Mouse (Mus musculus) fat pad, adult 2 months (tissue): Measurements from ENCODE around the gene Mex3a.

ENCODE experiments used
- DNase-seq: peaks from one replicate; pipeline ENCODE4 v3.0.0-alpha.2; 2011; ENCODE audit warnings: low read depth, low spot score; ENCODE audit errors: extremely low read depth

Mex3a gene

DNA sequence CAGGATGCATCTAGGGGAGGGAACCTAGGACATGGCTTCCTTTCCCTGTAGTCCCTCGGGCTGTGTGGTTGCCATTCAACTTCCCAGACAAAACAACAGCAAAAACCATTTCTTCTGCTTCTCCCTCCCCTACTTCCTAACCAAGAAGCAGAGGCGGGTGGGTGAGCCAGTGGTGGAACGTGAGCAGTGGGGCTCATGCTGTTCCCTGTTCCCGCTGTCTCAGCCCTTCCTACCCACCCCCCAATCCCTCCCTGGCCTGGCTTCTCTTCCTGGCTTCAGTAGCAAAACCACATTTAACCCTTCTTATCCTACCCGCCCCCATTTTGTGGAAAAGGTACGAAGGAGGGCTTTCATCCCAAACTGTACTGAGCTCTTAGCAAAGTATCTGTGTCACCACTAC is 27.1 kb upstream of the Mex3a start:
- DNase-seq = no peak

DNA sequence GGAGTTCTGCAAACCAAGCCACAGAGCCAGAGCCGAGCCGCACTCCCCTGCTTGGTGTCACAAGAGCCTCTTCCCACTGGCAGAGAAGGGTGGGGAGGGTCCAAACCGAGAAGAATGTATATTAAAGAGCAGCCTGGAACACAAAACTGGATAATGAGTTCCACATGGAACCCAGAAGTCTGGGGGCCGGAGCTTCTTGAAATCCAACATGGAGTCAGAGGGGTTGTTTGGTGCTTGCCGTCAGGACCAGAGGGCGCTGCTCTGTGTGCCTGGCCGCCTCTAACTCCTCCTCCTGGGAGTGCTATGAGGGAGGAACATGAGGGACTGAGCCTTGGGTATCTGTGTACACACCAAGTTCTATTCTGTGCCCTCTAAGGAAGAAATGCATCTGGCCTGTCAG is 26.4 kb upstream of the Mex3a start:
- DNase-seq = no peak

DNA sequence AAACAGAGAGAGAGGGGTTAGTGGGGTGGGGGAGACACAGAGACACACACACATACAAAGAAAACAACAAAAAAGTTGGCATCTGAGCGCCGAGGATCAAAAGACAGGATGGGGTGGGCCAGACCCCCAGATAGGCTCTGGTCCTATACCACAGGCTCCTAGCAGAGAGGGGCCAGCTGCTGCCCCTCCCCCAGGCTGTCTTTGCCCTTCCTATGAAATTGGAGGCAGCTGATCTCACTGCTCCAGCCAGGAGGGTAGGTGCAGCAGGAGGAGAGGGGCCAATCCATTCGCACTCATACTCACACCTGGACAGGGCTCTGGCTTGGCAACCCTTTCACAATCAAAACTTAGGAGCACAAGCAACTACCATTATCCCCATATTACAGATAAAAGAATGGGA is 22.9 kb upstream of the Mex3a start:
- DNase-seq = no peak

DNA sequence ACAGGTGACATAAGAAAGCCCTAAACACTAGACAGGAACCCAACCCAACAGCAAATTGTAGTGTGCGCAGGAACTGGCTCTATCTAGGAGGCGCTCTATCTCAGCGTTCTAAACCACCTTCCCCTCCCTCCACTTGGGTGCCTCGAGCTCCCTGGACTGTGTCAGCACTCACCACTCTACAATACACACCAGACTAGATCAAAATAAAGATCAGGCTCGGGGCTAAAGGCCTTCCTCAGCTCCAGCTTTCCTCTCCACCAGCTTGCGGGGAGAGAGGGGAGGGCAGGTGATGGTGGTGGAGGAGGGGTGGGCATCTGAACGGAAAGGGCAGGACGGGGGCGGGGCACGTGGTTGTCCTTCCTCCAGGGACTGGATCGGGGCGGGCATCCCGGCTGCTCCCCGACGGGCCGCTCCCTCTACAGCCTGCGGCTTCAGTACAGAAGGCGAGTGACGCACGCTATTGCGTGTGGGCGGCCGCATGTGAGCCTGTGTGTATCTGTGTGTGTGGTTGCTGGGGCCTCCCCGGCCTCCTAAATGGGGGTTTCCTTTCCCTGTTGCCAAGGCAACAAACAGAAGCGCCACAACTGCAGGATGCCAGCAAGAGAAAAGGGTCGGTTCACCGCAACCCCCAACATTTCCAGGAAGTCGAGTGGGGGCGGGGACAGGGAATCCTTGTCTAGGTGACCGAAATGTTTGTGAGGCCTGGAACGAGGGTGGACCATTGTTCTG is 22.3 kb upstream of the Mex3a start, which contains the start of gene Lmna:
Gene Lmna, minus strand, starts transcription at position 265 of the 729 bp plus-strand sequence.
- DNase-seq = no peak

DNA sequence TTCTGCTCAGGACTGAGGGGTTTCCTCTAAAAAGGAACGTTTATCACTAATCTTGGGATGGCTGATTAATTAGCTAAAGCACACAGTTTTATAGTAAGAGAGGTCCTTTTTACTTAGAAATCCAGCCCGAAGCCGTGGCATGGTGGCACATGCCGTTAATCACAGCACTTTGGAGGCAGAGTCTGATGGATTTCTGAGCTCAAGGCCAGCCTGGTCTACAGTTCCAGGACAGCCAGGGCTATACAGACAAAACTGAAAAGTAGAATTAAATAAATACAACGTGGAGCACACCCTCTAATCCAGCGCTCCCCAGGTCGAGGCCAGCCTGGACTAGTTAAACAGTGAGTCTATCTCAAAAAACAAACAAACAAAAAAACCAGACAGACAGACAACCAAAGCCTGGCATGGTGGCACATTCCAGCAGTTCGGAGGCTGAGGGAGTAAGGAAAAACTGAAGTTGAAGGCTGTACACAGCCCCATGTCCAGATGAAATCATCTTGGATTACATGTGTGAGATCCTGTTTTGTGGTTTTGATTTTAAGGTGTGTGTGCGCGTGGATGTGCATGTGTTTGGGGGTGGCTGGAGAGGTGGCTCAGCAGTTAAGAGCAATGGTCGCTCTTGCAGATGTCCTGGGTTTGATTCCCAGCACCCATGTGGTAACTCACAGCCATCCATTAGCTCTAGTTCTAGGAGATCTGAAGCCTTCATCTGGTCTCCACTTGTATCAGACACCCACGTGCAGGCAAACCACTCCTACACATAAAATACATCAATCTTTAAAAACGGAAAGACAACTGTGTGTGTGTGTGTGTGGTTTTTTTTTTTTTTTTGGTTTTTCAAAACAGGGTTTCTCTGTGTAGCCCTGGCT is 21.5 kb upstream of the Mex3a start:
- no peak for DNase-seq

DNA sequence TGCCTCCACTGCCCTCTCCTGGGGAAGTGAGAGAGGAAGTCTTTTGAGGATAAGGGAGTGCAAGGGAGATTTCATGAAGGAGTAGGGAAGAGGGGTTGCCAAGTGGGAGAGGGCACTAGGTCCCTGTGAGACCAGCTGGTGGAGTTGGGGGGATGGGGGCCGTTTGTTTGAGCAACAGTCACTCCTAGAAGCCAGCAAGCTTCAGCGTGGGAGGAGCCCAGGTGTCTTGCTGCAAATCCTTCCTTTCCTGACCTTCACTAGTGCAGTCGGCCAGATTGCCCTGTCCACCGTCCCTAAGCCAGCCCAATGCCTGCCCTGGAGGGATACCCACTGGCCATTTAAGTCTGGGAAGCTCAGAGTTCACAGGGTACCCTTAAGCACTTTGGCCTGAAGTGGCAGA is 20.6 kb upstream of the Mex3a start:
- no peak for DNase-seq

DNA sequence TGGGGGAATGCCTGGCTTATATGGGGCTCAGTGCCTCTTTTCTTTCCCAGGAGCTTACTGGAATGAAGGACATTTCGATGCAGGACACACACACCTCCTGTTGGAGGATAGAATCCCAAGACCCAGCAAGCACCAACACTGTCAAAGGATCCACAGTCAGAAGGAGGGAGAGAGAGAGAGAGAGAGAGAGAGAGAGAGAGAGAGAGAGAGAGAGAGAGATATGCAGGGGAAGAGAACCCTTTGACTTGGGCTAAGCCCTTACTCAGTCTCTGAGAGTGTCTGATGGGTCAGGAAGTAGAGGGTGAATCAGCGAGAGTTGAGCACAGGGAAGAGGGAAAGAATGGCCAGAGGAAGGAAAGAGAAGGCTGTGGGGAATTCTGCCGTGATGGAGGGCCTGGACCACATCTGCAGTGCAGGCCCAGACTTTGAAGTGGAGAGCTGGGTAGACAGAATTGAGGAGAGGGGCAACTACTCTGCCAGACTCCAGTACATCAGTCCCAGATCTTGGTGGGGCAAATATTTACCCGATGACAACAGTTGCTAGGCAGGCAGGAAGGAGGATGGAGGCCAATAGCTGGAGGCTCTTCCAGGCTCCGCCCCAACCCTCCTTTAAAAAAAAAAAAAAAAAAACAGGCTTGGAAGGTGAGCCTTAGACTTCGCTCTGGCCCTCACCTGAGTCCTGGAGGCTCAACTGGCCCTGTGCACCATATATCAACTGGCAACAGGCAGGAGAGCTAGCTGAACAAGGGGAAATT is 19.9 kb upstream of the Mex3a start:
- no peak for DNase-seq

DNA sequence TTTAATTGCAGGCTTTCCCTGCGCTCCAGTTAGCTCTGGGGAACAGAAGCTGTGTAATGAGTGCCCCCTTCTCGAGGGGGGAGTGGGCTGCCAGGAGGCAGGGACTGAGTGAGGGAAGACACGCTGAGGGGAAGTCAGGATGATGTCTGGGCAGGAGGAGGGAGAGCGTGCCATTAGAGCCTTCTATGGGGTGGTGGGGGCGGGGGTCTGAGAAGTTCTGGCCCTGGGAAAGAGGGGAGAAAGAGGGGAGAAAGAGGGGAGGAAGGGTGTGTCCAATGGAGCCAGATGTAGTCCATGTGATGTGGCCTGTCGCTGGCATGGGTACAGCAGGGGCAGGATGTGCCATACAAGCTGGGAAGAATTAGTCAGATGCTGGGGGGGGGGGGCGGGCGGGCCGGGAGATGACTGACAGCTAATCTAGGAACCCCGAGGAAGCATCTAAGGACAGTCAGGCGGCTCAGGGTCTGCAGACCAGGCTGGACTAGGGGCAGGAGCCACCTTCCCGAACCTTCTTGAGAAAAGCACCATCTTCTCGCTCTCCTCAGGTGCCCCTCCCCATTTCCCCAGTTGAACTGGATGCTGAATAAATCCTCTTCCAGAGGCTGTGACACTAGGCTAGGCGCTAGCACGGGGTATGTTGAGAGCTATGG is 19.2 kb upstream of the Mex3a start:
- no peak for DNase-seq

DNA sequence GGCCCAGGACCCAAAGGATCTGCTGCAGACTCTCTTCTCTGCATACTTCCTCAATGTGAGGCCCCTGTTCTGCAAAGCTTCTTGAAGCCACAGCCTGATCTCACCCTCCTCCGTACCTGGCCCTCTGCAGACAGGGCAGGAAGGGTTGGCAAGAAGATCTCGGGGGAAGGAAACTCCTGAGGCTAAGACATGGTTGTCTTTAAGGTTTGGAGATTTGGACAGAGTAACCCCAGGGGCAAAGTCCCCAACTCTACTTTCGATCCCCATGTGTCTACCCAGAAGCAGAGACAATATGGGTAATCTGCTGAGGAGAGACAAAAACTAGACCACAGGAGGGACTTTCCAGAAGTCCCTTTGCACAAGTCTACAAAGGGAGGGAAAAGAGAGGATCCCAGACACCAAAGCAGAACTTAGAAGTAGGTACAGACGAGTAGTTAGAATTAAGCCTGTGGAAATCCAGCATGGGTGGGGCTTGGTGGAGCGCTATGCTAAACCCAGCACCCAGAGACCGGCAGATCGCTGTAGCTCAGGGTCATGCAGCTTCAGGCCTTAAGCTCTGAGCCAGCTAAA is 18.6 kb upstream of the Mex3a start:
- no peak for DNase-seq

DNA sequence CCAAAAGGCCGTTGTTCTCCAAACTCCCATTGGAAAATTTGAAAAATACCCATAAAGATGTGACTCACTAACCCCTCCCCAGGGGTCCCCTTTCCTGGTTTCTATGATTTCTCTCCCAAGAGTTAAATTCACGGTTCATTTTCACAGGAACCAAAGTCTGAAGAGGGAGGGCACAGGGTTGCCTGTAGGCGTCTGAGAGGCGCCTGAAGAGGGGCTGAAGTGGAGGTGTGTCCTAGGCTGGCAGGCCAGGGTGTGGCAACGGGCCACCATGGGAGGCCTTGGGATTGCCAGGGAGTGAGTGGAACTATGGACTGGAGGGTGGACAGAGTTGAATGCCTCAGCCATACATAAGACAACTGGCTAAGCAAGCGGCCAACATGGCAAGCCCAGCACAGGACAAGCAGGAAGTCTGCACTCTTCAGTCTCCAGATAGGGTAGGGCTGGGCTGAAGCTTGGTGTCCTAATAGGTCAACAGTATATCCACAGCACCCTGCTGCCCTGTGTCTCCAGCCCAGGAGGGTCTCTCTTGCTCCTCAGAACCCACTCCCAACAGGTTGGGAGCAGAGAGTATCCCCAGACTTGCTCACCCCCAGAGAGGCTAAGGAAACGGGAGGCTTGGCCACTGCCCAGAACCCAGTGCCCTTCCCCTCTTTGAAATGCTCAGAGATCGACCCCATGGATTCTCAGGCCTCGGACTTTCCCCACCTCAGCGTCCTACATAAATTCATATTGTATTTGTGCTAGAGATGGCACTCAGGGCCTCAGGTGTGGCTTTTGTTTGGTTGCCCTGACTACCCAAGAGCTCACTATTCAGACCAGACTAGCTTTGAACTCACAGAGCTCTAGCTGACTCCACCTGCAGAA is 17.7 kb upstream of the Mex3a start:
- no peak for DNase-seq

DNA sequence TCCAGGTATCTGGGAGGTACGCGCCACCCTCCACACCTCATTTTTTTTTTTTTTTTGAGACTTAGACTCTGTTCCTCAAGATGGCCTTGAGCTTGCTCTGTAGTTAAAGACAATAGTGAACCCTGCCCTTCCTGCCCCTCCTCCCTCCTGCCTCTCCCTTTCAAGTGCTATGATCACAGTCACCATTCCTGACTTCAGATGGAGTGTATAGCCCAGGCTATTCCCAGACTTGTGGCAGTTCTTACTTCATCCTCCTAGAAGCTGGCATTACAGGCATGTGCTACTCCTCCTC is 17.2 kb upstream of the Mex3a start:
- DNase-seq = no peak

DNA sequence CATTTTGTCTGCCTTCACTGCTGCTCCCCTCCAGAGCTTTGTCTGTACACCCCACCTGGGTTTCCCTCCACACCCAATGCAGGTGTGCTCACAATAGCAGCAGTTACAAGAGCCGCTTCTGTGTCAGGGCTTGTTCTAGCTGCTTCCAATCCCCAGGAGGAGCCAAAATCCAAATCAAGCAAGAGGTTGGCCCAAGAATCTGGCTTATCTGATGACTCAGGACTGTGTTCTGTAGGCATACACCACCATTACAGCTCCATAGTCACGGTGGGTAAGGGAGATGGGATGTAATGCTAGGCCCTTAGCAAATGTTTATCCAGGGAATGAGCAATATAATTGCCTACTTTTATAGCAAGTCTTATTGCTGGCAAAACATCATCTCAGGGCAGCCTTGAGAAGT is 15.8 kb upstream of the Mex3a start:
- DNase-seq = no peak

DNA sequence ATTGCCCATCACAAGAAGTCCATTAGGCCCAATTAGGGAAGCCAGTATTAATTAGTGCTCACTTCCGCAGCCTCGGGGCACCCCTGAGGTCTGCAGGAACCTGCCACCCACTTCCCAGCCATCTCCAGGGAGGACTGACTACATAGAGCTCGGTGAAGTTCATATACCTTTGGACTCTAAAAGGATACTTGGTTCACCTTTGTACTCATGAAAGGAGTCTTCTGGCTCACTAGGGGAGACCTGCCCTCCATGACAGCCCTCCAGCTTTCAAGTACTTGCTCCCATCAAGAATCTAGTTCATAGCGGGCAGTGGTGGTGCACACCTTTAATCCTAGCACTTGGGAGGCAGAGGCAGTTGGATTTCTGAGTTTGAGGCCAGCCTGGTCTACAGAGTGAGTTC is 13.8 kb upstream of the Mex3a start:
- DNase-seq = no peak

DNA sequence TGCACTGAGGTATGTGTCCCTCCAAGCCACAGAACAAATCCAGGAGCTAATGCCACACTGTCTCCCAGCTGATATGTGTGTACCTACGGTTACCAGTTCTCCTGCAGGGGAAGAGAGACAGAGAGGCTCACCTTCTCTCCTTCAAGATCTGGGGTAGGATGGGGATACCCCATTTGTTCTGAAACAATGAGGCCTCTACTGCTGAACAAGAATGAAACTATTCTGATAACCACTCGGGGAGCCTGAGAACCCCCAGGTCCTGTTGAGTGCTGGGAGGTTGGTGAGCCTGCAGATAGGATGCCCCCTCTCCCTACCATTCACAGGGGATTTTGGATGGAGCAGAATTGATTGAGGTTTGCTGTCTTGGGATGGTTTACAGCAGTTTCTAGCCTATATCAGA is 12.1 kb upstream of the Mex3a start:
- no peak for DNase-seq

DNA sequence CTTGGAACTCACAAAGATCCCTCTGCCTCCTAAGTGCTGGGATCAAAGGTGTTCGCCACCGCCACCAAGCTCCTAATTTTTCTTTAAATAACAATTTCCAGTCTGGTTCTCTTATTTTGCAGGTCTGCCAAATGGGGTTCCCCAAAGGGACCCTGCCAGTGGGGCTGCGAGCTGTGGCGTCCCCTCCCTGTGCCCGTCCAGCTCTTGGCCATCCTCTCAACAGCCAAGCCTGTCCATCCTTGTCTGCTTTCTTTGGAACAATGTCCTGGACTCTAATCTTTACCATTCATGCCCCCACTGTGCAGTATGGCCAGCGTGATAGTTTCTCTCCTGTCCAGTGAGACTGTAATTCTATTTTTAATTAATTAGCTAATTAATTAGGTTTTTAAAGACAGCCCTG is 11.0 kb upstream of the Mex3a start:
- no peak for DNase-seq

DNA sequence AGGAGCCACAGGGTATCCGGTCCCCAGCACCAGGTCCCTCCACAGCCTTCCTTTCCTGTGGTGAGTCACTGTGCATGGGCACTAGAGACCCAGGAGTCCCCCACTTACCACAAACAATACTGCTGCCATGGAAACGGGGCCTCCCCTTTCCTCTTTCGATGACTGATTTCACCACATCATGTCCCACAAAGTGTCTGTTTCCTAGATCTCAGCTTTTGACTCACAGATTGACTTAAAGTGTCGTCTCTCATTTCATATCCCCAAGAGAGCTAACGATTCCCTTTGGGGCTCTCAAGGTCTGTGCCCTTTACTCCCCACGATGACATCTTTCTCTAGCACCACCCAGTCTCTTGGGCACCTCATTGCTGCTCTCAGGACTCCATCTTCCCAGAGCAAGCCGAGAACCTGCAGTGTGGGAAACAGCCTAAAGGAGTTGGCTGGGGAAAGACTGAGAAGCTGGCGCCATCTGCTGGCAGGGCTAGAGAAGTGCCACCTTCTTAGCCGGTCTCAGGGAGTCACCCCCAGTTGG is 10.3 kb upstream of the Mex3a start:
- DNase-seq = no peak

DNA sequence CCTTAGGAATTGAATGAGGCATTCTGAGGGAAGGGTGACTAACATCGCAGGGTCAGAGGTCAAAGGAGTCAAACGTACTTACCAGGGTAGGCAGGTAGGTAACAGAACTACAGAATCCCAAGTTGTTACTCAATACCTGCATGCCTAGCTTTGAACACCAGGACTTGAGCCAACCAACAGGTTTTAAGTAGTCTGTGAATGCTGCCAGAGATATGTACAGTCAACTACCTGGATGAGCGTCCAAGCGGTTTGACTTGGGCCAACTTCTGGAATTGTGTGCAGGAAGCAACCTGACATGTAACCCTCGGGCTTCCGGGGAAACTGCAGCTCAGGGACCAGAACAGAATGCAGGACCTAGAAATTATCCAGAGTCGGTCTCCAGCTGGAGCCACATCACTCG is 9.2 kb upstream of the Mex3a start:
- peak; percentile 91 for DNase-seq

DNA sequence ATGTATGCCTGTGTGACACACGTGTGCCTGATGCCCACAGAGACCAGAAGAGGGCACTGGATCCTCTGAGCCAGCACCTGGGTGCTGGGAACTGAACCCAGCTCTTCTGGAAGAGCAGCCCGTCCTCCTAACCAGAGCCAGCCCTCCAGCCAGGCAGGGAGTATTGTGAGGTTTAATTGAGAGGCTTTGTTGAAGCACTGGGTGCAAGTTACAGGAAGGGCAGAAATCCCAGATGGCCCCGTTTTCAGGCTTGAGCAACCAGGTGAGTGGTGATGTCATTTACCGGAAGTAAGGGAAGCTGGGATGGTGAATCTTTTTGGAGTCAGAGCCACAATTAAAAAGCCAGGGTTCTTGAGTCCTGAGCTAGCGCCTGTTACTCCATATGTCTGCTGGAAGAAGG is 7.2 kb upstream of the Mex3a start:
- no peak for DNase-seq

DNA sequence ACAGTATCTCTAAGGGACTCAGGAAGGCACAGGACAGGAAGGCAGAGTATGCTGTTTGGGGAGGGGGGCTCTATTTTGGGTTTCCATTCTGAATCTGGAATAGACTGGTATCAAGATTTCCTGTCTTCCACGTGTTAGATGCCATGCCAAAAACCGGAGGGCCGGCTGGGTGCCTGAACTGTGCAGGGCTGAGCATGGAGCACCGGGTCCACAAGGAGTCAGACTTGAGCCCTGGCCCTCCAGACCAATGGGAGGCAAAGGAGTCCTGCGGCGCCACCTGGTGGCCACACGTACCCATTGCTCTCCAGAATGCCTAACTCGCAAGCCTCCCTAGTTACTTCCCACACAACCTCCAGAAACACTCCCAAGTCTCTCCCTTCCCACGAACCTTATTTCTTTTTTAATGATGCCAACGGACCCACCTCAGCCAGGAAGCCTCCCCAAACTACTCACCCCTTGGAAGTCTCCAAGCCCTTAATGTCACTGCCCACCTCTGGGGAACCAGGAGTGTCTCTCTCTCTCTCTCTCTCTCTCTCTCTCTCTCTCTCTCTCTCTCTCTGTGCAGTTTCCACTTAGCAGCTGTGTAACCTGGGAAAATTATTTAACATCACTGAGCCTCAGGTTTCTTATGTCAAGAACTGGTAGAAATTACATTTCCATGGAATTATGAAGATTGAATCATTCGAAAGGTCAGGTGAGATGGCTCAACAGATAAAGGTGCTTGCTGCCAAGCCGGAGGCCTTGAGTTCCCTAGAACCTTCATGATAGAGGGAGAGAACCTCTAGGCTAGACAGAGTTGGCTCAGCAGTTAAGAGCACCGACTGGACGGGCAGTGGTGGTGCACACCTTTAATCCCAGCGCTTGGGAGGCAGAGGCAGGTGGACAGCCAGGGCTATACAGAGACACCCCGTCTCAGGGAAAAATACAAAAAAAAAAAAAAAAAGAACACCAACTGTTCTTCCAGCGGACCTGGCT is 5.8 kb upstream of the Mex3a start:
- no peak for DNase-seq
